In genomic region chr2:73005611-73006515, GRCm38 (mm10) we compare ENCODE assay signal across 11 mouse cellular contexts. TPM values are rescaled to one million over a fixed set of nuclear protein-coding genes. Genes with fewer than 3 reads are reported as not detected.
DNase-seq lines count a peak whose midpoint lies in the region; ATAC-seq lines count a peak whose summit lies in the region.
"Had no signal": no experiment of that assay in that cellular context is flagged by ENCODE, and none has a peak within 500 bp of the region (broad histone marks: within the 10 kb centered on the region; RNA-seq: fewer than 3 reads in every experiment).

No protein-coding gene starts in this region.

- H3K27ac ChIP-seq in intestine, embryonic 15.5 days, result peak overlapping the region; percentile 86; the same call in 1 of the 2 replicates
- peak overlapping the region; percentile 94; the same call in 1 of the 2 replicates for H3K27ac ChIP-seq in stomach, embryonic 14.5 days (ENCODE audit: low read length)

- peak; percentile 19 for DNase-seq in adrenal gland, adult 2 months
- no peak for DNase-seq in adrenal gland, adult 18-20 months (ENCODE audit: low spot score in 2 of 2)
- DNase-seq in lung, postnatal 10 days, result peak; percentile 16
- no peak for DNase-seq in lung, adult 18-20 months
- DNase-seq in layer of hippocampus, postnatal 14 days (ENCODE audit: low spot score in 2 of 2), result no peak
- DNase-seq in kidney, postnatal 14 days, result no peak
- DNase-seq: cerebellum, adult 9-10 months had no signal

- H3K4me1 ChIP-seq in intestine, embryonic 15.5 days (replicated peaks), result peaks cover 7% of the 10 kb centered on the region
- H3K4me1 ChIP-seq in stomach, embryonic 14.5 days (ENCODE audit: control insufficient read depth, insufficient read depth, low read length), result peaks cover 19% of the 10 kb centered on the region

- H3K4me3 ChIP-seq in intestine, embryonic 15.5 days (replicated peaks), result no peak overlapping the region
- no peak overlapping the region for H3K4me3 ChIP-seq in stomach, embryonic 14.5 days (ENCODE audit: low read depth, low read length)

- ATAC-seq in intestine, embryonic 15.5 days, result no peak
- ATAC-seq in stomach, embryonic 14.5 days (ENCODE audit: insufficient number of reproducible peaks, insufficient read depth, low FRiP score, low read depth), result no peak

- no peak overlapping the region for H3K9ac ChIP-seq in intestine, embryonic 15.5 days
- no peak overlapping the region for H3K9ac ChIP-seq in stomach, embryonic 14.5 days (replicated peaks; ENCODE audit: low read depth, low read length)

- H3K4me2 ChIP-seq in intestine, embryonic 15.5 days (replicated peaks), result no peak overlapping the region
- no peak overlapping the region for H3K4me2 ChIP-seq in stomach, embryonic 14.5 days (replicated peaks; ENCODE audit: low read depth, low read length)

- H3K27me3 ChIP-seq in intestine, embryonic 15.5 days (replicated peaks), result no peaks in the 10 kb centered on the region
- no peaks in the 10 kb centered on the region for H3K27me3 ChIP-seq in stomach, embryonic 14.5 days (ENCODE audit: control insufficient read depth, insufficient read depth, low read length)

- whole genome bisulfite sequencing in intestine, embryonic 15.5 days, result 60% methylated on average over 3 of the region's 3 CpGs
- 50% methylated on average over 3 of the region's 3 CpGs for WGBS in stomach, embryonic 14.5 days

- no peaks in the 10 kb centered on the region for H3K36me3 ChIP-seq in intestine, embryonic 15.5 days
- no peaks in the 10 kb centered on the region for H3K36me3 ChIP-seq in stomach, embryonic 14.5 days (ENCODE audit: control insufficient read depth, insufficient read depth, low read length)

- H3K9me3 ChIP-seq in intestine, embryonic 15.5 days, result no peaks in the 10 kb centered on the region
- H3K9me3 ChIP-seq in stomach, embryonic 14.5 days (ENCODE audit: control insufficient read depth, low read depth, low read length), result peaks cover 5% of the 10 kb centered on the region; the same call in 1 of the 2 replicates

RNA-seq across cellular contexts. Expression of gene Gm11084, which starts 19.3 kb away (rescaled TPM):
- not detected for total RNA-seq in adrenal gland, adult 2 months (2021)
- not detected in 2 replicates for polyA plus RNA-seq in adrenal gland, adult 2 months (2012; rRNA removed)
- total RNA-seq in adrenal gland, adult 18-20 months (2021), result not detected
- polyA plus RNA-seq in intestine, embryonic 15.5 days (2015; fragmentation: Nextera tagmentation; extraction: Ambion mirVana), result not detected in 2 replicates
- polyA plus RNA-seq in stomach, embryonic 14.5 days (2014; fragmentation: Nextera tagmentation; extraction: Ambion mirVana), result not detected in 2 replicates
- total RNA-seq in layer of hippocampus, postnatal 14 days (2021), result not detected
- total RNA-seq: left cerebral cortex, postnatal 10 days had no signal
- polyA plus RNA-seq: testis, adult 2 months had no signal

RNA-seq across cellular contexts. Expression of gene Sp3, which starts 25.6 kb away (rescaled TPM):
- total RNA-seq in adrenal gland, adult 2 months (2021), result 10 to 100 TPM; 53.8 to 62.2 TPM
- polyA plus RNA-seq in adrenal gland, adult 2 months (2012; rRNA removed), result 12.0 and 12.1 TPM in 2 replicates
- 10 to 100 TPM; 48.2 to 57.3 TPM for total RNA-seq in adrenal gland, adult 18-20 months (2021)
- polyA plus RNA-seq in intestine, embryonic 15.5 days (2015; fragmentation: Nextera tagmentation; extraction: Ambion mirVana), result 41.3 and 48.2 TPM in 2 replicates
- 66.9 and 70.3 TPM in 2 replicates for polyA plus RNA-seq in stomach, embryonic 14.5 days (2014; fragmentation: Nextera tagmentation; extraction: Ambion mirVana)
- 10 to 100 TPM; 51.1 to 58.2 TPM for total RNA-seq in layer of hippocampus, postnatal 14 days (2021)

Comparison
In these comparisons a context has a peak if more than half of its experiments do, and no peak if none do; other contexts are left out.
1. DNase-seq: peak in adrenal gland, adult 2 months (single experiment) and lung, postnatal 10 days (single experiment); none in adrenal gland, adult 18-20 months (0 of 2), lung, adult 18-20 months (0 of 2), layer of hippocampus, postnatal 14 days (0 of 2) and kidney, postnatal 14 days (single experiment).